Mouse (Mus musculus) C2C12 (cell line): Measurements from ENCODE around the gene Slc41a1. TPM values are rescaled to one million over a fixed set of nuclear protein-coding genes. Genes with fewer than 3 reads are reported as not detected.

Experiments used
- polyA plus RNA-seq: library from polyadenylated mRNA; unstranded; fragments of >200 nt; fragmentation: generic; extraction: Trizol; gene quantifications from one replicate; pipeline ENCODE4 v1.2.1, GENCODE M21; 2012; ENCODE audit warnings: missing spikeins

Gene Slc41a1
- polyA plus RNA-seq, 1 experiment, result 6.7 TPM

Other genes with a start within 250 kb of the Slc41a1 start
- gene Avpr1b, start 228.3 kb upstream of the Slc41a1 start, polyA plus RNA-seq, result not detected
- not detected for gene Ctse, start 189.2 kb upstream of the Slc41a1 start, polyA plus RNA-seq
- gene Rab7b, start 138.8 kb upstream of the Slc41a1 start, polyA plus RNA-seq, result 4.1 TPM
- gene Slc26a9, start 83.5 kb upstream of the Slc41a1 start, polyA plus RNA-seq, result not detected
- 0.01 TPM for gene Pm20d1, start 30.1 kb upstream of the Slc41a1 start, polyA plus RNA-seq
- 3.7 TPM for gene Rab29, start 39.7 kb downstream of the Slc41a1 start, polyA plus RNA-seq
- gene Nucks1, start 83.0 kb downstream of the Slc41a1 start, polyA plus RNA-seq, result 36.2 TPM
- 0.75 TPM for gene Slc45a3, start 135.5 kb downstream of the Slc41a1 start, polyA plus RNA-seq
- 11.9 TPM for gene Elk4, start 180.1 kb downstream of the Slc41a1 start, polyA plus RNA-seq
- 7.8 TPM for gene Mfsd4a, start 240.6 kb downstream of the Slc41a1 start, polyA plus RNA-seq